Mouse (Mus musculus) ES-Bruce4 (cell line): ENCODE data around the gene Zbtb9. TPM values are rescaled to one million over a fixed set of nuclear protein-coding genes. Genes with fewer than 3 reads are reported as not detected.

Experiments used
- H3K27ac ChIP-seq: 2 replicates; pipeline ENCODE4 v1.5.1; 2012; ENCODE audit warnings: low read length, inconsistent platforms; ENCODE audit not compliant: insufficient read depth
- H3K27me3 ChIP-seq: 2 replicates; pipeline ENCODE4 v1.6.1; 2012; ENCODE audit warnings: mild to moderate bottlenecking, low read length, inconsistent platforms; ENCODE audit not compliant: control insufficient read depth, poor library complexity, insufficient read depth, severe bottlenecking
- H3K36me3 ChIP-seq: 2 replicates; pipeline ENCODE4 v1.6.1; 2012; ENCODE audit warnings: inconsistent platforms, mild to moderate bottlenecking, low read length, moderate library complexity; ENCODE audit not compliant: control insufficient read depth, poor library complexity, insufficient read depth, severe bottlenecking
- H3K4me1 ChIP-seq: one replicate; pipeline ENCODE4 v1.8.1; 2011; ENCODE audit warnings: low read length; ENCODE audit not compliant: control insufficient read depth, insufficient read depth
- H3K4me3 ChIP-seq: 2 replicates; pipeline ENCODE4 v1.5.1; 2011; ENCODE audit warnings: low read depth, mild to moderate bottlenecking, low read length
- H3K9ac ChIP-seq: 2 replicates; pipeline ENCODE4 v1.6.1; 2012; ENCODE audit warnings: low read depth, mild to moderate bottlenecking, inconsistent platforms; ENCODE audit not compliant: poor library complexity, severe bottlenecking
- H3K9me3 ChIP-seq: replicated peaks from 2 replicates; pipeline ENCODE4 v1.6.1; 2012; ENCODE audit warnings: mild to moderate bottlenecking, low read length, inconsistent platforms; ENCODE audit not compliant: control insufficient read depth, poor library complexity, insufficient read depth, severe bottlenecking
- CTCF ChIP-seq: IDR thresholded peaks from one replicate; pipeline ENCODE4 v1.8.1; 2011; ENCODE audit warnings: low read depth, low read length
- EP300 ChIP-seq: IDR thresholded peaks from 2 replicates; pipeline ENCODE4 v1.6.1; 2011; ENCODE audit warnings: low read depth, low read length; ENCODE audit not compliant: insufficient read depth
- POLR2A ChIP-seq: IDR thresholded peaks from one replicate; pipeline ENCODE4 v1.8.1; 2011; ENCODE audit warnings: low read length; ENCODE audit not compliant: insufficient read depth
- polyA plus RNA-seq: library from polyadenylated mRNA; stranded (reverse); fragments of >200 nt; gene quantifications from 2 replicates; pipeline ENCODE4 v1.2.4, GENCODE M21; 2011; ENCODE audit warnings: low read depth; ENCODE audit not compliant: missing spikeins, insufficient read depth, insufficient read length

Zbtb9 gene
- polyA plus RNA-seq, 1 experiment = 12.4 TPM

GRCm38 (mm10) chr17:27025951-27026350 lies 53.0 kb downstream of the Zbtb9 start:
- Histone ChIP-seq H3K9ac (no peak overlapping the region), H3K36me3 (0 out of 2 replicates have a peak, but pooled peaks cover 3% of the 10 kb centered on the region), H3K27ac (no peak overlapping the region), H3K27me3 (no peaks in the 10 kb centered on the region), H3K4me1 (no peaks in the 10 kb centered on the region), H3K4me3 (no peak overlapping the region), H3K9me3 (no peaks in the 10 kb centered on the region)
- TF ChIP-seq CTCF (no peak), POLR2A (no peak), EP300 (no peak)

GRCm38 (mm10) chr17:27027460-27028283 lies 54.7 kb downstream of the Zbtb9 start:
- H3K27me3 ChIP-seq = no peaks in the 10 kb centered on the region
- peaks cover 3% of the 10 kb centered on the region for H3K4me1 ChIP-seq

GRCm38 (mm10) chr17:27028284-27028795 lies 55.4 kb downstream of the Zbtb9 start:
- no peaks in the 10 kb centered on the region for H3K27me3 ChIP-seq
- peak overlapping the region; percentile 81 for H3K4me3 ChIP-seq
- H3K9ac ChIP-seq = peak overlapping the region; percentile 76
- 0 out of 2 replicates have a peak, but pooled peaks cover 3% of the 10 kb centered on the region for H3K36me3 ChIP-seq
- H3K27ac ChIP-seq = peak overlapping the region; percentile 46
- no peaks in the 10 kb centered on the region for H3K9me3 ChIP-seq
- H3K4me1 ChIP-seq = peaks cover 3% of the 10 kb centered on the region
- TF ChIP-seq CTCF = peak; percentile 67
- no peak for TF ChIP-seq EP300

More at GRCm38 (mm10) chr17:27027460-27028283, 54.7 kb downstream of the Zbtb9 start:
- Histone ChIP-seq H3K27ac (peak overlapping the region; percentile 46; the same call in 1 of the 2 replicates), H3K4me3 (peak overlapping the region; percentile 81), H3K9ac (peak overlapping the region; percentile 76), H3K9me3 (no peaks in the 10 kb centered on the region), H3K36me3 (0 out of 2 replicates have a peak, but pooled peaks cover 3% of the 10 kb centered on the region)
- no peak for TF ChIP-seq POLR2A
- no peak for TF ChIP-seq CTCF
- no peak for TF ChIP-seq EP300

GRCm38 (mm10) chr17:27028909-27029308 lies 55.9 kb downstream of the Zbtb9 start, which contains the start of gene Bak1:
Gene Bak1 (minus strand): TSS chr17:27029009.
- peak within 1 kb of the TSS; percentile 76 for H3K9ac ChIP-seq
- H3K27me3 ChIP-seq = no peaks in the 10 kb centered on the region
- H3K4me3 ChIP-seq = peak within 1 kb of the TSS; percentile 81
- peaks cover 3% of the 10 kb centered on the region for H3K4me1 ChIP-seq
- H3K9me3 ChIP-seq = no peaks in the 10 kb centered on the region
- H3K36me3 ChIP-seq = no peaks in the 10 kb centered on the region
- no peak for TF ChIP-seq POLR2A
- TF ChIP-seq CTCF = no peak
- TF ChIP-seq EP300 = no peak
- H3K27ac ChIP-seq = peak within 1 kb of the TSS; percentile 46

GRCm38 (mm10) chr17:27029431-27029830 lies 56.5 kb downstream of the Zbtb9 start:
- no peaks in the 10 kb centered on the region for H3K9me3 ChIP-seq

GRCm38 (mm10) chr17:27030896-27031295 lies 57.9 kb downstream of the Zbtb9 start:
- H3K27me3 ChIP-seq = no peaks in the 10 kb centered on the region
- H3K36me3 ChIP-seq = no peaks in the 10 kb centered on the region
- peaks cover 9% of the 10 kb centered on the region for H3K4me1 ChIP-seq
- TF ChIP-seq CTCF (no peak), POLR2A (no peak), EP300 (no peak)
- H3K9ac ChIP-seq = no peak overlapping the region
- H3K4me3 ChIP-seq = no peak overlapping the region
- H3K9me3 ChIP-seq = no peaks in the 10 kb centered on the region
- no peak overlapping the region for H3K27ac ChIP-seq

More at GRCm38 (mm10) chr17:27029431-27029830, 56.5 kb downstream of the Zbtb9 start:
- peaks cover 3% of the 10 kb centered on the region for H3K4me1 ChIP-seq
- H3K36me3 ChIP-seq = no peaks in the 10 kb centered on the region
- TF ChIP-seq CTCF (no peak), EP300 (no peak), POLR2A (no peak)
- H3K27ac ChIP-seq = no peak overlapping the region
- H3K4me3 ChIP-seq = no peak overlapping the region
- H3K27me3 ChIP-seq = no peaks in the 10 kb centered on the region
- peak overlapping the region; percentile 76; the same call in 1 of the 2 replicates for H3K9ac ChIP-seq
